Mouse (Mus musculus): ENCODE data around the gene Arrdc2.

GRCm38 (mm10) chr8:70833520-70833919, 6.0 kb downstream of the Arrdc2 start:
- TF ChIP-seq POLR2A (IDR thresholded peaks at IDR 0.05; ENCODE audit: low read depth, low read length) = no peak
- TF ChIP-seq CTCF (IDR thresholded peaks at IDR 0.05; ENCODE audit: borderline replicate concordance, insufficient read depth, low read length) = no peak
